Mouse (Mus musculus): ENCODE results near the gene Trp73.

Gene Trp73

GRCm38 (mm10) chr4:154028066-154028465, 111.9 kb downstream of the Trp73 start:
- peak in 1 of 2 experiments; percentile 33 for DNase-seq

- DNase-seq = no peak
Observed at GRCm38 (mm10) chr4:154026441-154026761, 113.6 kb downstream of the Trp73 start.

GRCm38 (mm10) chr4:154025641-154026440, 114.2 kb downstream of the Trp73 start, which contains the start of gene Smim1:
TSS of gene Smim1 (minus strand) at chr4:154026230.
- peak; percentile 94 to 97 for DNase-seq

GRCm38 (mm10) chr4:154024729-154025521, 115.1 kb downstream of the Trp73 start:
- peak; percentile 25 to 68 for DNase-seq

- peak; percentile 55 to 88 for DNase-seq
Observed at GRCm38 (mm10) chr4:154023754-154024601, 116.0 kb downstream of the Trp73 start.

- DNase-seq = no peak
Observed at GRCm38 (mm10) chr4:154022844-154023243, 117.2 kb downstream of the Trp73 start.

- peak; percentile 84 to 96 for DNase-seq
Observed at GRCm38 (mm10) chr4:154022407-154022806, 117.6 kb downstream of the Trp73 start.

GRCm38 (mm10) chr4:154021432-154021831, 118.6 kb downstream of the Trp73 start:
- DNase-seq = peak; percentile 73 to 89

- peak; percentile 87 to 90 for DNase-seq
Observed at GRCm38 (mm10) chr4:154019571-154019970, 120.4 kb downstream of the Trp73 start.

- peak in 1 of 2 experiments; percentile 35 for DNase-seq
Observed at GRCm38 (mm10) chr4:154015476-154015875, 124.5 kb downstream of the Trp73 start.

GRCm38 (mm10) chr4:154012132-154012882, 127.7 kb downstream of the Trp73 start:
- DNase-seq = peak in 1 of 2 experiments; percentile 53

GRCm38 (mm10) chr4:154011646-154012089, 128.3 kb downstream of the Trp73 start, which contains the start of gene Lrrc47:
TSS of gene Lrrc47 (plus strand) at chr4:154011731.
- peak; percentile 85 to 94 for DNase-seq

GRCm38 (mm10) chr4:154010907-154011645, 128.9 kb downstream of the Trp73 start:
- DNase-seq = no peak

GRCm38 (mm10) chr4:154007759-154008158, 132.2 kb downstream of the Trp73 start:
- DNase-seq = peak in 1 of 2 experiments; percentile 50

GRCm38 (mm10) chr4:154006264-154006663, 133.7 kb downstream of the Trp73 start:
- no peak for DNase-seq

Data from kidney, postnatal 25 days (tissue).